Mouse (Mus musculus) erythroblast, embryonic 14.5 days (primary cell): ENCODE measurements around the gene Trpc2.

Source experiments
- GATA1 ChIP-seq: IDR thresholded peaks from 2 replicates; pipeline ENCODE4 v1.6.1; 2012; ENCODE audit warnings: low read length, inconsistent platforms, mixed read lengths
- TAL1 ChIP-seq: IDR thresholded peaks from 3 replicates; pipeline ENCODE4 v1.6.1; 2012; ENCODE audit warnings: low read length, inconsistent platforms, mixed read lengths

- no peak for TF ChIP-seq GATA1
- no peak for TF ChIP-seq TAL1
Observed at GRCm38 (mm10) chr7:102081784-102082183, 1.1 kb upstream of the Trpc2 start.
